In genomic region chr10:68902670-68903069, GRCm38 (mm10) we compare ENCODE assay signal across 9 mouse cellular contexts.
A peak's percentile ranks its signal among the peaks of the same experiment; 100 is the strongest.
DNase-seq lines count a peak whose midpoint lies in the region; ATAC-seq and TF ChIP-seq lines count a peak whose summit lies in the region.
"Had no signal": no experiment of that assay in that cellular context is flagged by ENCODE, and none has a peak within 500 bp of the region (broad histone marks: within the 10 kb centered on the region; RNA-seq: fewer than 3 reads in every experiment).

No protein-coding gene starts in this region.

- no peak for ATAC-seq in midbrain, embryonic 14.5 days (ENCODE audit: low FRiP score, low TSS enrichment)
- ATAC-seq in midbrain, embryonic 13.5 days: no peak
- ATAC-seq in heart, postnatal 0 days (ENCODE audit: insufficient read depth, low read depth): no peak
- no peak for ATAC-seq in forebrain, embryonic 11.5 days (replicated peaks; ENCODE audit: low FRiP score)

- no peaks in the 10 kb centered on the region for H3K27me3 ChIP-seq in midbrain, embryonic 14.5 days (ENCODE audit: control insufficient read depth, insufficient read depth, low read length)
- H3K27me3 ChIP-seq in midbrain, embryonic 13.5 days: no peaks in the 10 kb centered on the region
- H3K27me3 ChIP-seq in heart, postnatal 0 days (ENCODE audit: control insufficient read depth, insufficient read depth, low read length): no peaks in the 10 kb centered on the region
- H3K27me3 ChIP-seq in forebrain, embryonic 11.5 days (ENCODE audit: control insufficient read depth, insufficient read depth, low read length): no peaks in the 10 kb centered on the region
- H3K27me3 ChIP-seq: embryonic facial prominence, embryonic 15.5 days had no signal

- peak; percentile 91 for DNase-seq in midbrain, embryonic 14.5 days
- peak; percentile 41 for DNase-seq in R1 (ENCODE audit: low read depth, low spot score)
- peak; percentile 3 for DNase-seq in cerebellum, adult 9-11 months
- DNase-seq in heart, postnatal 0 days (ENCODE audit: low spot score): peak; percentile 66
- peak; percentile 19 for DNase-seq in left cerebral cortex, adult 11 months (ENCODE audit: low spot score)
- peak; percentile 31 for DNase-seq in retina, postnatal 7 days (ENCODE audit: low read depth, low spot score)
- no peak for DNase-seq in forebrain, embryonic 11.5 days (ENCODE audit: low spot score)

- no peak overlapping the region for H3K9ac ChIP-seq in midbrain, embryonic 14.5 days (replicated peaks; ENCODE audit: low read length)
- H3K9ac ChIP-seq in midbrain, embryonic 13.5 days (replicated peaks): no peak overlapping the region
- H3K9ac ChIP-seq in heart, postnatal 0 days (replicated peaks; ENCODE audit: low read depth, low read length): no peak overlapping the region
- no peak overlapping the region for H3K9ac ChIP-seq in forebrain, embryonic 11.5 days (ENCODE audit: low read length)
- H3K9ac ChIP-seq: embryonic facial prominence, embryonic 15.5 days had no signal

- H3K36me3 ChIP-seq in midbrain, embryonic 14.5 days (ENCODE audit: control insufficient read depth, insufficient read depth, low read length): no peaks in the 10 kb centered on the region
- no peaks in the 10 kb centered on the region for H3K36me3 ChIP-seq in midbrain, embryonic 13.5 days
- H3K36me3 ChIP-seq in heart, postnatal 0 days (replicated peaks; ENCODE audit: control insufficient read depth, insufficient read depth, low read length): no peaks in the 10 kb centered on the region
- no peaks in the 10 kb centered on the region for H3K36me3 ChIP-seq in forebrain, embryonic 11.5 days (ENCODE audit: control insufficient read depth, insufficient read depth, low read length)
- H3K36me3 ChIP-seq: embryonic facial prominence, embryonic 15.5 days had no signal

- H3K4me2 ChIP-seq in midbrain, embryonic 14.5 days (ENCODE audit: low read length): no peak overlapping the region
- H3K4me2 ChIP-seq in midbrain, embryonic 13.5 days (replicated peaks): no peak overlapping the region
- H3K4me2 ChIP-seq in heart, postnatal 0 days (ENCODE audit: low read depth, low read length): no peak overlapping the region
- no peak overlapping the region for H3K4me2 ChIP-seq in forebrain, embryonic 11.5 days (ENCODE audit: low read depth, low read length, severe bottlenecking)
- H3K4me2 ChIP-seq: embryonic facial prominence, embryonic 15.5 days had no signal

- H3K9me3 ChIP-seq in midbrain, embryonic 14.5 days (ENCODE audit: control insufficient read depth, low read length): no peaks in the 10 kb centered on the region
- H3K9me3 ChIP-seq in midbrain, embryonic 13.5 days: no peaks in the 10 kb centered on the region
- no peaks in the 10 kb centered on the region for H3K9me3 ChIP-seq in heart, postnatal 0 days (replicated peaks; ENCODE audit: control insufficient read depth, low read length)
- H3K9me3 ChIP-seq in forebrain, embryonic 11.5 days (ENCODE audit: control insufficient read depth, low read length): no peaks in the 10 kb centered on the region
- H3K9me3 ChIP-seq: embryonic facial prominence, embryonic 15.5 days had no signal

- H3K27ac ChIP-seq in midbrain, embryonic 14.5 days (replicated peaks; ENCODE audit: low read depth, low read length): no peak overlapping the region
- no peak overlapping the region for H3K27ac ChIP-seq in midbrain, embryonic 13.5 days
- H3K27ac ChIP-seq in heart, postnatal 0 days (ENCODE audit: low read depth): no peak overlapping the region
- no peak overlapping the region for H3K27ac ChIP-seq in forebrain, embryonic 11.5 days (ENCODE audit: low read depth, low read length)
- H3K27ac ChIP-seq: embryonic facial prominence, embryonic 15.5 days had no signal

- H3K4me1 ChIP-seq in midbrain, embryonic 14.5 days (ENCODE audit: control insufficient read depth, insufficient read depth, low read length): no peaks in the 10 kb centered on the region
- no peaks in the 10 kb centered on the region for H3K4me1 ChIP-seq in midbrain, embryonic 13.5 days (replicated peaks)
- no peaks in the 10 kb centered on the region for H3K4me1 ChIP-seq in heart, postnatal 0 days (ENCODE audit: control insufficient read depth, insufficient read depth)
- H3K4me1 ChIP-seq in forebrain, embryonic 11.5 days (replicated peaks; ENCODE audit: control insufficient read depth, insufficient read depth, low read length): no peaks in the 10 kb centered on the region
- H3K4me1 ChIP-seq: embryonic facial prominence, embryonic 15.5 days had no signal

- no peak for TF ChIP-seq EP300 in heart, postnatal 0 days (IDR thresholded peaks at IDR 0.05; ENCODE audit: low read depth)

- no peak overlapping the region for H3K4me3 ChIP-seq in midbrain, embryonic 14.5 days (replicated peaks; ENCODE audit: low read depth, low read length)
- no peak overlapping the region for H3K4me3 ChIP-seq in midbrain, embryonic 13.5 days (replicated peaks)
- no peak overlapping the region for H3K4me3 ChIP-seq in heart, postnatal 0 days (ENCODE audit: low read depth, low read length)
- no peak overlapping the region for H3K4me3 ChIP-seq in forebrain, embryonic 11.5 days (ENCODE audit: low read depth, low read length)
- H3K4me3 ChIP-seq: embryonic facial prominence, embryonic 15.5 days had no signal

- TF ChIP-seq CTCF in heart, postnatal 0 days (IDR thresholded peaks at IDR 0.05; ENCODE audit: low read depth): peak; percentile 76

- 27% methylated on average over 3 of the region's 3 CpGs for WGBS in midbrain, embryonic 14.5 days
- 26% methylated on average over 3 of the region's 3 CpGs for WGBS in midbrain, embryonic 13.5 days
- 17% methylated on average over 3 of the region's 3 CpGs for WGBS in heart, postnatal 0 days
- 31% methylated on average over 3 of the region's 3 CpGs for WGBS in forebrain, embryonic 11.5 days
